Mouse (Mus musculus) liver, embryonic 14.5 days (tissue): ENCODE results near the gene Vamp2.

Experiments
- CTCF ChIP-seq: IDR thresholded peaks from 2 replicates; pipeline ENCODE4 v1.5.1; 2016; ENCODE audit warnings: antibody characterized with exemption, low read depth, control low read depth
- EP300 ChIP-seq: IDR thresholded peaks from 2 replicates; pipeline ENCODE4 v1.6.1; 2016; ENCODE audit warnings: antibody characterized with exemption, low read depth

- TF ChIP-seq CTCF (no peak), EP300 (no peak)
These were observed 32.1 kb downstream of the Vamp2 start, which contains the start of gene Hes7 for GRCm38 (mm10) chr11:69120221-69121000.
